Mouse (Mus musculus): ENCODE measurements around the gene Ppp1r9a. TPM values are rescaled to one million over a fixed set of nuclear protein-coding genes. Genes with fewer than 3 reads are reported as not detected.
A peak's percentile ranks its signal among the peaks of the same experiment; 100 is the strongest.

The Ppp1r9a gene
- polyA plus RNA-seq, 1 experiment from 2014 or later = 30.5 TPM

- ATAC-seq (ENCODE audit: low FRiP score, low read depth) = no peak
Observed at GRCm38 (mm10) chr6:5174179-5174812, 271.6 kb downstream of the Ppp1r9a start.

GRCm38 (mm10) chr6:5177967-5178891 lies 275.5 kb downstream of the Ppp1r9a start:
- Histone ChIP-seq H3K9me3 (no peaks in the 10 kb centered on the region), H3K9ac (replicated peaks) (no peak overlapping the region), H3K27ac (replicated peaks) (no peak overlapping the region), H3K4me3 (peak overlapping the region; percentile 22), H3K4me1 (peaks cover 12% of the 10 kb centered on the region), H3K36me3 (no peaks in the 10 kb centered on the region), H3K4me2 (replicated peaks) (peak overlapping the region; percentile 44), H3K27me3 (no peaks in the 10 kb centered on the region)
- WGBS = 42% methylated on average over 19 of the region's 19 CpGs
- ATAC-seq (ENCODE audit: low FRiP score, low read depth) = peak; percentile 69; the same call in 1 of the 2 replicates

More at GRCm38 (mm10) chr6:5174179-5174812, 271.6 kb downstream of the Ppp1r9a start:
- Histone ChIP-seq H3K27ac (replicated peaks) (no peak overlapping the region), H3K9ac (replicated peaks) (no peak overlapping the region), H3K4me1 (peaks cover 12% of the 10 kb centered on the region), H3K4me3 (no peak overlapping the region), H3K9me3 (no peaks in the 10 kb centered on the region), H3K4me2 (replicated peaks) (no peak overlapping the region), H3K36me3 (no peaks in the 10 kb centered on the region), H3K27me3 (no peaks in the 10 kb centered on the region)
- WGBS = 93% methylated on average over 10 of the region's 10 CpGs

- WGBS = 83% methylated on average over 6 of the region's 6 CpGs
- H3K9ac ChIP-seq (replicated peaks) = no peak overlapping the region
- no peaks in the 10 kb centered on the region for H3K36me3 ChIP-seq
- no peak overlapping the region for H3K27ac ChIP-seq (replicated peaks)
- H3K9me3 ChIP-seq = no peaks in the 10 kb centered on the region
- H3K4me2 ChIP-seq (replicated peaks) = no peak overlapping the region
- H3K4me3 ChIP-seq = no peak overlapping the region
- H3K4me1 ChIP-seq = peaks cover 12% of the 10 kb centered on the region
- no peaks in the 10 kb centered on the region for H3K27me3 ChIP-seq
- no peak for ATAC-seq (ENCODE audit: low FRiP score, low read depth)
Observed at GRCm38 (mm10) chr6:5179189-5179588, 276.5 kb downstream of the Ppp1r9a start.

- Histone ChIP-seq H3K4me2 (replicated peaks) (no peak overlapping the region), H3K36me3 (no peaks in the 10 kb centered on the region), H3K4me1 (peaks cover 12% of the 10 kb centered on the region), H3K27me3 (no peaks in the 10 kb centered on the region), H3K27ac (replicated peaks) (no peak overlapping the region), H3K4me3 (no peak overlapping the region), H3K9me3 (no peaks in the 10 kb centered on the region), H3K9ac (replicated peaks) (no peak overlapping the region)
- WGBS = 89% methylated on average over 5 of the region's 5 CpGs
- ATAC-seq (ENCODE audit: low FRiP score, low read depth) = no peak
Observed at GRCm38 (mm10) chr6:5180645-5181044, 277.9 kb downstream of the Ppp1r9a start.

GRCm38 (mm10) chr6:5186229-5186950 lies 283.7 kb downstream of the Ppp1r9a start:
- Histone ChIP-seq H3K9me3 (no peaks in the 10 kb centered on the region), H3K4me1 (no peaks in the 10 kb centered on the region), H3K4me3 (no peak overlapping the region), H3K36me3 (no peaks in the 10 kb centered on the region), H3K27ac (replicated peaks) (no peak overlapping the region), H3K4me2 (replicated peaks) (no peak overlapping the region), H3K9ac (replicated peaks) (no peak overlapping the region), H3K27me3 (no peaks in the 10 kb centered on the region)
- ATAC-seq (ENCODE audit: low FRiP score, low read depth) = no peak
- WGBS = 85% methylated on average over 7 of the region's 7 CpGs

- no peaks in the 10 kb centered on the region for H3K4me1 ChIP-seq
- no peak for ATAC-seq (ENCODE audit: low FRiP score, low read depth)
- no peak overlapping the region for H3K4me2 ChIP-seq (replicated peaks)
- H3K9me3 ChIP-seq = no peaks in the 10 kb centered on the region
- H3K4me3 ChIP-seq = no peak overlapping the region
- H3K27me3 ChIP-seq = no peaks in the 10 kb centered on the region
- 82% methylated on average over 6 of the region's 6 CpGs for whole genome bisulfite sequencing
- no peaks in the 10 kb centered on the region for H3K36me3 ChIP-seq
- H3K27ac ChIP-seq (replicated peaks) = no peak overlapping the region
- no peak overlapping the region for H3K9ac ChIP-seq (replicated peaks)
Observed at GRCm38 (mm10) chr6:5187586-5187985, 284.9 kb downstream of the Ppp1r9a start.

- WGBS = 88% methylated on average over 5 of the region's 5 CpGs
- no peaks in the 10 kb centered on the region for H3K4me1 ChIP-seq
- H3K36me3 ChIP-seq = no peaks in the 10 kb centered on the region
- H3K4me3 ChIP-seq = no peak overlapping the region
- no peak overlapping the region for H3K27ac ChIP-seq (replicated peaks)
- H3K9ac ChIP-seq (replicated peaks) = no peak overlapping the region
- no peaks in the 10 kb centered on the region for H3K27me3 ChIP-seq
- ATAC-seq (ENCODE audit: low FRiP score, low read depth) = no peak
- H3K4me2 ChIP-seq (replicated peaks) = no peak overlapping the region
- H3K9me3 ChIP-seq = no peaks in the 10 kb centered on the region
Observed at GRCm38 (mm10) chr6:5188036-5188435, 285.3 kb downstream of the Ppp1r9a start.

- no peak overlapping the region for H3K4me2 ChIP-seq (replicated peaks)
- H3K36me3 ChIP-seq = no peaks in the 10 kb centered on the region
- H3K4me1 ChIP-seq = no peaks in the 10 kb centered on the region
- no peak overlapping the region for H3K4me3 ChIP-seq
- H3K9ac ChIP-seq (replicated peaks) = no peak overlapping the region
- H3K27me3 ChIP-seq = no peaks in the 10 kb centered on the region
- ATAC-seq (ENCODE audit: low FRiP score, low read depth) = no peak
- no peaks in the 10 kb centered on the region for H3K9me3 ChIP-seq
- H3K27ac ChIP-seq (replicated peaks) = no peak overlapping the region
- WGBS = 83% methylated on average over 6 of the region's 6 CpGs
Observed at GRCm38 (mm10) chr6:5188938-5189337, 286.2 kb downstream of the Ppp1r9a start.

- no peak overlapping the region for H3K27ac ChIP-seq (replicated peaks)
- no peaks in the 10 kb centered on the region for H3K36me3 ChIP-seq
- H3K4me2 ChIP-seq (replicated peaks) = no peak overlapping the region
- H3K9me3 ChIP-seq = no peaks in the 10 kb centered on the region
- H3K27me3 ChIP-seq = no peaks in the 10 kb centered on the region
- H3K4me3 ChIP-seq = no peak overlapping the region
- H3K4me1 ChIP-seq = no peaks in the 10 kb centered on the region
- no peak overlapping the region for H3K9ac ChIP-seq (replicated peaks)
- ATAC-seq (ENCODE audit: low FRiP score, low read depth) = no peak
- WGBS = 80% methylated on average over 4 of the region's 4 CpGs
Observed at GRCm38 (mm10) chr6:5189507-5189906, 286.8 kb downstream of the Ppp1r9a start.

GRCm38 (mm10) chr6:5190761-5191160 lies 288.0 kb downstream of the Ppp1r9a start:
- H3K27me3 ChIP-seq = no peaks in the 10 kb centered on the region
- H3K4me1 ChIP-seq = no peaks in the 10 kb centered on the region
- 85% methylated on average over 4 of the region's 4 CpGs for WGBS
- no peak overlapping the region for H3K4me2 ChIP-seq (replicated peaks)
- no peaks in the 10 kb centered on the region for H3K9me3 ChIP-seq
- H3K27ac ChIP-seq (replicated peaks) = no peak overlapping the region
- no peak overlapping the region for H3K4me3 ChIP-seq
- no peak for ATAC-seq (ENCODE audit: low FRiP score, low read depth)
- H3K36me3 ChIP-seq = no peaks in the 10 kb centered on the region
- no peak overlapping the region for H3K9ac ChIP-seq (replicated peaks)

GRCm38 (mm10) chr6:5193693-5194092 lies 291.0 kb downstream of the Ppp1r9a start, which contains the start of gene Pon1:
Gene Pon1 (minus strand): TSS chr6:5193946.
- 0 out of 2 replicates have a peak, but pooled peaks have one; percentile 34 for ATAC-seq (ENCODE audit: low FRiP score, low read depth)
- Histone ChIP-seq H3K9me3 (no peaks in the 10 kb centered on the region), H3K9ac (replicated peaks) (no peak within 1 kb of the TSS), H3K4me2 (replicated peaks) (no peak within 1 kb of the TSS), H3K4me3 (no peak within 1 kb of the TSS), H3K4me1 (no peaks in the 10 kb centered on the region), H3K36me3 (no peaks in the 10 kb centered on the region), H3K27me3 (no peaks in the 10 kb centered on the region), H3K27ac (replicated peaks) (no peak within 1 kb of the TSS)
- 37% methylated on average over 5 of the region's 5 CpGs for WGBS

- no peak for ATAC-seq (ENCODE audit: low FRiP score, low read depth)
- Histone ChIP-seq H3K27me3 (no peaks in the 10 kb centered on the region), H3K4me2 (replicated peaks) (no peak overlapping the region), H3K36me3 (no peaks in the 10 kb centered on the region), H3K9me3 (no peaks in the 10 kb centered on the region), H3K27ac (replicated peaks) (no peak overlapping the region), H3K9ac (replicated peaks) (no peak overlapping the region), H3K4me1 (no peaks in the 10 kb centered on the region), H3K4me3 (no peak overlapping the region)
- WGBS = 96% methylated on average over 5 of the region's 5 CpGs
Observed at GRCm38 (mm10) chr6:5198590-5198989, 295.9 kb downstream of the Ppp1r9a start.
